9 mouse cellular contexts compared by ENCODE assay signal in genomic region chr17:14372324-14373145, GRCm38 (mm10).
DNase-seq lines count a peak whose midpoint lies in the region; ATAC-seq and TF ChIP-seq lines count a peak whose summit lies in the region.
"Had no signal": no experiment of that assay in that cellular context is flagged by ENCODE, and none has a peak within 500 bp of the region (broad histone marks: within the 10 kb centered on the region; RNA-seq: fewer than 3 reads in every experiment).

No protein-coding gene starts in this region.

- no peak overlapping the region for H3K9ac ChIP-seq in embryonic facial prominence, embryonic 12.5 days
- H3K9ac ChIP-seq in kidney, postnatal 0 days (ENCODE audit: low read depth, low read length), result no peak overlapping the region
- no peak overlapping the region for H3K9ac ChIP-seq in lung, embryonic 16.5 days (ENCODE audit: low read length)
- H3K9ac ChIP-seq in heart, embryonic 12.5 days, result no peak overlapping the region
- H3K9ac ChIP-seq: heart, embryonic 13.5 days had no signal

- peaks cover 7% of the 10 kb centered on the region; the same call in 1 of the 2 replicates for H3K4me1 ChIP-seq in embryonic facial prominence, embryonic 12.5 days
- H3K4me1 ChIP-seq in kidney, postnatal 0 days (replicated peaks; ENCODE audit: insufficient read depth, low read length), result peaks cover 4% of the 10 kb centered on the region; the same call in 1 of the 2 replicates
- H3K4me1 ChIP-seq in lung, embryonic 16.5 days (replicated peaks; ENCODE audit: control insufficient read depth, insufficient read depth, low read length), result peaks cover 6% of the 10 kb centered on the region
- no peaks in the 10 kb centered on the region for H3K4me1 ChIP-seq in heart, embryonic 12.5 days (replicated peaks)
- H3K4me1 ChIP-seq: heart, embryonic 13.5 days had no signal

- 61% methylated on average over 25 of the region's 25 CpGs for WGBS in embryonic facial prominence, embryonic 12.5 days
- 43% methylated on average over 25 of the region's 25 CpGs for WGBS in kidney, postnatal 0 days
- 67% methylated on average over 25 of the region's 25 CpGs for WGBS in lung, embryonic 16.5 days
- 73% methylated on average over 25 of the region's 25 CpGs for WGBS in heart, embryonic 12.5 days

- TF ChIP-seq CTCF in kidney, postnatal 0 days (IDR thresholded peaks at IDR 0.05; ENCODE audit: low read depth), result no peak

- H3K9me3 ChIP-seq in embryonic facial prominence, embryonic 12.5 days, result no peaks in the 10 kb centered on the region
- H3K9me3 ChIP-seq in kidney, postnatal 0 days (replicated peaks; ENCODE audit: low read length), result no peaks in the 10 kb centered on the region
- H3K9me3 ChIP-seq in lung, embryonic 16.5 days (ENCODE audit: control insufficient read depth, low read length), result no peaks in the 10 kb centered on the region
- H3K9me3 ChIP-seq in heart, embryonic 12.5 days (replicated peaks), result no peaks in the 10 kb centered on the region
- H3K9me3 ChIP-seq: heart, embryonic 13.5 days had no signal

- 0 out of 2 replicates have a peak, but pooled peaks have one; percentile 64 for ATAC-seq in embryonic facial prominence, embryonic 12.5 days (ENCODE audit: insufficient number of reproducible peaks, insufficient read depth, low FRiP score, low TSS enrichment)
- peak; percentile 69 for ATAC-seq in kidney, postnatal 0 days (replicated peaks; ENCODE audit: low FRiP score, low read depth)
- peak; percentile 73 for ATAC-seq in lung, embryonic 16.5 days (ENCODE audit: low read depth)
- ATAC-seq in inflammation-experienced regulatory T-cells, adult 6 months, result no peak
- no peak for ATAC-seq in heart, embryonic 12.5 days (ENCODE audit: insufficient number of reproducible peaks, low FRiP score)

- no peaks in the 10 kb centered on the region; the same call in 1 of the 2 replicates for H3K27me3 ChIP-seq in embryonic facial prominence, embryonic 12.5 days
- H3K27me3 ChIP-seq in kidney, postnatal 0 days (ENCODE audit: insufficient read depth, low read length), result no peaks in the 10 kb centered on the region
- H3K27me3 ChIP-seq in lung, embryonic 16.5 days (ENCODE audit: control insufficient read depth, insufficient read depth, low read depth, low read length), result no peaks in the 10 kb centered on the region
- H3K27me3 ChIP-seq in heart, embryonic 12.5 days (replicated peaks), result peaks cover 94% of the 10 kb centered on the region

- no peak overlapping the region for H3K27ac ChIP-seq in embryonic facial prominence, embryonic 12.5 days
- H3K27ac ChIP-seq in kidney, postnatal 0 days, result no peak overlapping the region
- 0 out of 2 replicates have a peak overlapping the region, but pooled peaks have one; percentile 28 for H3K27ac ChIP-seq in lung, embryonic 16.5 days (ENCODE audit: low read length)
- no peak overlapping the region for H3K27ac ChIP-seq in heart, embryonic 12.5 days (ENCODE audit: poor library complexity, severe bottlenecking)
- H3K27ac ChIP-seq: heart, embryonic 13.5 days had no signal

- H3K4me3 ChIP-seq in embryonic facial prominence, embryonic 12.5 days, result no peak overlapping the region
- no peak overlapping the region for H3K4me3 ChIP-seq in kidney, postnatal 0 days (replicated peaks; ENCODE audit: low read depth, low read length)
- H3K4me3 ChIP-seq in lung, embryonic 16.5 days (ENCODE audit: low read length), result no peak overlapping the region
- H3K4me3 ChIP-seq in heart, embryonic 12.5 days, result no peak overlapping the region
- H3K4me3 ChIP-seq: heart, embryonic 13.5 days had no signal

- H3K4me2 ChIP-seq in embryonic facial prominence, embryonic 12.5 days (replicated peaks), result no peak overlapping the region
- H3K4me2 ChIP-seq in kidney, postnatal 0 days (ENCODE audit: low read length), result no peak overlapping the region
- no peak overlapping the region for H3K4me2 ChIP-seq in lung, embryonic 16.5 days (ENCODE audit: low read depth, low read length)
- no peak overlapping the region for H3K4me2 ChIP-seq in heart, embryonic 12.5 days
- H3K4me2 ChIP-seq: heart, embryonic 13.5 days had no signal

- no peaks in the 10 kb centered on the region for H3K36me3 ChIP-seq in embryonic facial prominence, embryonic 12.5 days
- no peaks in the 10 kb centered on the region for H3K36me3 ChIP-seq in kidney, postnatal 0 days (ENCODE audit: insufficient read depth, low read length)
- no peaks in the 10 kb centered on the region for H3K36me3 ChIP-seq in lung, embryonic 16.5 days (ENCODE audit: control insufficient read depth, insufficient read depth, low read length)
- H3K36me3 ChIP-seq in heart, embryonic 12.5 days, result no peaks in the 10 kb centered on the region
- H3K36me3 ChIP-seq: heart, embryonic 13.5 days had no signal

- peak; percentile 32 to 48 for DNase-seq in cerebellum, adult 18-20 months
- peak; percentile 20 for DNase-seq in kidney, postnatal 0 days (ENCODE audit: low spot score)
- DNase-seq in right cerebral cortex, postnatal 4 days, result peak; percentile 20
- DNase-seq in adrenal gland, postnatal 36 days, result no peak

Comparison
In these comparisons a context has a peak if more than half of its experiments do, and no peak if none do; other contexts are left out.
1. DNase-seq: peak in cerebellum, adult 18-20 months (2 of 2), kidney, postnatal 0 days (single experiment) and right cerebral cortex, postnatal 4 days (single experiment); none in adrenal gland, postnatal 36 days (0 of 2).
2. ATAC-seq: peak in embryonic facial prominence, embryonic 12.5 days (single experiment), kidney, postnatal 0 days (single experiment) and lung, embryonic 16.5 days (single experiment); none in inflammation-experienced regulatory T-cells, adult 6 months (single experiment) and heart, embryonic 12.5 days (single experiment).